Mouse (Mus musculus) ES-E14 (cell line): ENCODE measurements around the gene Furin.

ENCODE experiments used
- CHD2 ChIP-seq: IDR thresholded peaks from 2 replicates; pipeline ENCODE4 v1.6.1; 2014; ENCODE audit warnings: mild to moderate bottlenecking, low read depth, low read length, inconsistent platforms
- HCFC1 ChIP-seq: IDR thresholded peaks from 2 replicates; pipeline ENCODE4 v1.6.1; 2012; ENCODE audit warnings: low read length, inconsistent platforms, borderline replicate concordance; ENCODE audit not compliant: insufficient read depth
- MAFK ChIP-seq: IDR thresholded peaks from 2 replicates; pipeline ENCODE4 v1.6.1; 2014; ENCODE audit warnings: mild to moderate bottlenecking, low read depth, low read length, inconsistent platforms; ENCODE audit not compliant: insufficient read depth
- ZC3H11A ChIP-seq: IDR thresholded peaks from 2 replicates; pipeline ENCODE4 v1.6.1; 2012; ENCODE audit warnings: low read depth, mild to moderate bottlenecking, inconsistent platforms, low read length, borderline replicate concordance
- ZNF384 ChIP-seq: IDR thresholded peaks from 2 replicates; pipeline ENCODE4 v1.6.1; 2012; ENCODE audit warnings: low read depth, low read length, inconsistent platforms

DNA sequence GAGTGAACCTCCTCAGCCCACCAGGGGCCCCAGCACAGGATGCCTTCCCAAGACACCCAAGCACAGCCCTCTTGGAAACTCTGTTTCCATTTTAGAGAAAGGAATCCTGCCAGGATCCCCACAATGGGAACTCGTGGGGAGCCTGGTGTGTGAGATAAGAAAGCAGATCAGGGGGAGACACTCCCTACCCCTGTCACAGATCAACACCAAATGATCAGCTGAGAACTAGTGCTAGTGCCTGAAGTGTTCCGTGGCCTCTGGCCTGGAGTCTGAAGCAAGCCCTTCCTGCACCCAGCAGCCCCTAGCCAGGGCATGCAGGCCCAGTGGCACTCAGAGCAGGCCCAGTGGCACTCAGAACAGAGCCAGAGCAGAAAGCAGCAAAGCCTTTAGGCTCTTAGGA, 54.4 kb downstream of the Furin start:
- TF ChIP-seq CHD2 = no peak
- no peak for TF ChIP-seq ZNF384
- TF ChIP-seq HCFC1 = no peak
- no peak for TF ChIP-seq MAFK
- no peak for TF ChIP-seq ZC3H11A
